Mouse (Mus musculus) bone marrow, adult 2 months (tissue): Measurements from ENCODE around the gene Pla2g5.

Experiments
- CTCF ChIP-seq: fragments of 200-500 bp; IDR thresholded peaks from 2 replicates; pipeline ENCODE4 v1.5.1; 2011; ENCODE audit warnings: low read length, control low read depth; ENCODE audit not compliant: control insufficient read depth, insufficient read depth
- POLR2A ChIP-seq: fragments of 200-500 bp; IDR thresholded peaks from 2 replicates; pipeline ENCODE4 v1.6.1; 2011; ENCODE audit warnings: low read depth, mild to moderate bottlenecking, control low read depth, low read length, borderline replicate concordance; ENCODE audit not compliant: control insufficient read depth

DNA sequence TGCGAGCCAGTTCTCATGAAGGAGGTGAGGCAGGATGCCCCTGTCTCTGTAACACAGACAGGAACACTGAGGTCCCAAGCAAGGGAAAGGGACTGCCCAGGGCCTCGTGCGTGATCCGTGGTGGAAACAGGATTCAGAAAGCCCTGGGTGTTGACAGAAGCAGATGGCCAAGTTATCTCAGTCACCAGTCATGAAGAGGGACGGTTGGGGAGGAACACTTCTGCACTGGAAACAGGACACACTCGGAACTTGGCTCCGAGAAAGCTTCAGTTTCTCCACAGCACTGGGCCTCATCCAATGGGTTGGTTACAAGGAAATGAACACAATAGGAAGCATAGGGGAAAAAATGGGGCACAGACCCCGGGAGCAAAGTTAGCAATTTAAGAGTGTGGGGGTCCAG, 15.5 kb upstream of the Pla2g5 start:
- TF ChIP-seq CTCF (no peak), POLR2A (no peak)
